Mouse (Mus musculus): Measurements from ENCODE around the gene Tubd1. TPM values are rescaled to one million over a fixed set of nuclear protein-coding genes. Genes with fewer than 3 reads are reported as not detected.
A peak's percentile ranks its signal among the peaks of the same experiment; 100 is the strongest.

Tubd1 gene
- polyA plus RNA-seq, 1 experiment from 2014 or later, result 8.4 TPM

DNA sequence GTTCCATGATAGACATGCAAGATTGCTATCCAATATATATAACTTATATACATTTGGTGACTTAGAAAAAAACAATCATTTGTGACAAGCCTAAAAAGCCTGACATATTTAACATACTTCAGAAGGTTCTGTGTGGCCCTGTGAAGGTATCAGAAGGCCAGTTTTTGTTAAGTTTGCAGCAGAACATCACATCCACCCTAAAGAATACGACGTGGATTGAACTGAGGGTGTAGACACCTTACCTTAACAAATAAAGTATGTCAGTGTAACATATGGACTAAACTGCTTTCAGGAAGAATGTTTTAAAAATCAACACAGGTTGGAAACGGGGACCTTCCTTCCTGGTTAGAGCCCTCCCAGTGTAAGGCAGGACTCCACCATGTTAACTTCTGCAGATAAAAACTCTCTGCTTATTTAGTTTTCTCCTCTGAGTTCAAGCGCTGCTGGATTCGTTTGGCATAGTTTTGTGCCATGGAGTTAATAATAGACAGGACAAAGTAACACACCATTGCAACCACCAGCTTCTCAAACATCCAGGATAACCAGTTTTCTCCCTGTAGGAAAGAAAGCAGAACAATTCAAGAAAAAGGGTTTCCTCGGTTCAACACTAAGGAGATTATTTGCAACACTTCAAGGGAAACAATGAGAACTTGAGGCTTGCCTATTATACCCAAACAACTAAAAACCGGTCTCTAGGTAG is 40.3 kb downstream of the Tubd1 start:
- Histone ChIP-seq H3K27ac (peak overlapping the region; percentile 70), H3K4me2 (ENCODE audit: low read length) (peak overlapping the region; percentile 50), H3K4me3 (replicated peaks; ENCODE audit: low read depth, low read length) (peak overlapping the region; percentile 36), H3K4me1 (replicated peaks; ENCODE audit: insufficient read depth, low read length) (peaks cover 10% of the 10 kb centered on the region; the same call in 1 of the 2 replicates), H3K27me3 (ENCODE audit: insufficient read depth, low read length) (no peaks in the 10 kb centered on the region), H3K36me3 (ENCODE audit: insufficient read depth, low read length) (no peaks in the 10 kb centered on the region), H3K9ac (ENCODE audit: low read depth, low read length) (peak overlapping the region; percentile 46), H3K9me3 (replicated peaks; ENCODE audit: low read length) (no peaks in the 10 kb centered on the region)
- 66% methylated on average over 7 of the region's 7 CpGs for WGBS
- no peak for TF ChIP-seq CTCF (IDR thresholded peaks at IDR 0.05; ENCODE audit: low read depth)
- DNase-seq (ENCODE audit: low spot score) (no peak), ATAC-seq (replicated peaks; ENCODE audit: low FRiP score, low read depth) (no peak)

DNA sequence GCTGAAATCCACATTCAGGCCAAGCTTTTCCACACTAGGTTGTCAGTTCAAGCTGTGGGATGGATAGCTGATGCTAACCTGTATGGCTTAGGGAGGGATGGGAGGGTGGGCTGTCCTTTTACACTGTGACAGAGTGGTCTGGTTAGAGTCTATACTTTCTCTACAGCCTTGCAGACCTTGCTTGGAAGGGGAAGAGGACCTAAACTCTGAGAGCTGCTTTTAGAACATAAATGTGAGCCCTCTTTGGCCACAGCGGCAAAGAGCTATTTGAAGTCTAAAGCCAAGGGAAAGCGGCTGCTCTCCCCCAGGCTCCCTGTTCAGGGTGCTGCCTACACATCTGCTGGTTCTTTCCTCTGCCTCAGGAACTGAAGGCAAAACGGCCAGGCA is 40.8 kb downstream of the Tubd1 start:
- no peak for TF ChIP-seq CTCF (IDR thresholded peaks at IDR 0.05; ENCODE audit: low read depth)
- peak overlapping the region; percentile 36 for H3K4me3 ChIP-seq (replicated peaks; ENCODE audit: low read depth, low read length)
- no peak for ATAC-seq (replicated peaks; ENCODE audit: low FRiP score, low read depth)
- H3K4me1 ChIP-seq (replicated peaks; ENCODE audit: insufficient read depth, low read length), result 0 out of 2 replicates have a peak, but pooled peaks cover 5% of the 10 kb centered on the region
- H3K9me3 ChIP-seq (replicated peaks; ENCODE audit: low read length), result no peaks in the 10 kb centered on the region
- DNase-seq (ENCODE audit: low spot score), result no peak
- H3K27ac ChIP-seq, result peak overlapping the region; percentile 70
- peak overlapping the region; percentile 46 for H3K9ac ChIP-seq (ENCODE audit: low read depth, low read length)
- H3K36me3 ChIP-seq (ENCODE audit: insufficient read depth, low read length), result no peaks in the 10 kb centered on the region
- no peaks in the 10 kb centered on the region for H3K27me3 ChIP-seq (ENCODE audit: insufficient read depth, low read length)
- 31% methylated on average over 3 of the region's 3 CpGs for WGBS
- H3K4me2 ChIP-seq (ENCODE audit: low read length), result peak overlapping the region; percentile 50

DNA sequence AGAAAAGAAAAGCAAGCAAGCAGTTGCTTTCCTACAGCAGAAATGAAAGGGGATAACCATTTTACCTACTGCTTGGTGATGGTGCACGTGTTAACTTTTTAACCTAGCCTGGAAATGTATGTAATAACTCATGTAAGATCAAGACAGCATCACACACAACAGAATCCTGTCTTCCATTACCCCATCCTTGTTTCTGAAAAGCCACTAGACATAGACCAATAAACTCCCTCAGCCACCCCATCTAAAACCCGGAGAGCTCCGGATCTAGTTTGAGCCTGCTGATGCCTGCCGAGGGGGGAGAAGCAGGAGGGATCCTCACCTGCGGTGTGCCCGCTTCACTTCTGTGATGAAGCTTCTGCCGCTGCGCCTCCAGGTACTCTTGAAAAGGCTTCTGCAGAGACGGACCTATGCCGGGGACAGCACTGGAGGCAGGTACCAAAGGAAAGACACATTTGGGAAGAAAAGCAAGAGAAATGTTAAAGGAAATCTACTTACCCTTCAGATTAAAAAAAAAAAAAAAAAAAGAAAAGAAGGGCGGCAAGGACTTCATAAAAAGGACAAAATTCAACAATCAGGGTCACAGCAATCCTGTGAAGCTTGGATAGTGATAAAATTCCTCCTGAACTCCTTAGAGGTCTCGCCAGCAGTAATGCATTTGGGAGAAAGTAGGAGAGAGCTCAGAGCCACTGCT is 41.5 kb downstream of the Tubd1 start:
- H3K4me3 ChIP-seq (replicated peaks; ENCODE audit: low read depth, low read length), result peak overlapping the region; percentile 36
- no peaks in the 10 kb centered on the region for H3K27me3 ChIP-seq (ENCODE audit: insufficient read depth, low read length)
- ATAC-seq (replicated peaks; ENCODE audit: low FRiP score, low read depth) (no peak), DNase-seq (ENCODE audit: low spot score) (peak; percentile 34)
- no peaks in the 10 kb centered on the region for H3K9me3 ChIP-seq (replicated peaks; ENCODE audit: low read length)
- H3K27ac ChIP-seq, result peak overlapping the region; percentile 75
- 11% methylated on average over 12 of the region's 12 CpGs for WGBS
- no peak for TF ChIP-seq CTCF (IDR thresholded peaks at IDR 0.05; ENCODE audit: low read depth)
- peak overlapping the region; percentile 50 for H3K4me2 ChIP-seq (ENCODE audit: low read length)
- H3K4me1 ChIP-seq (replicated peaks; ENCODE audit: insufficient read depth, low read length), result no peaks in the 10 kb centered on the region
- peak overlapping the region; percentile 62 for H3K9ac ChIP-seq (ENCODE audit: low read depth, low read length)
- H3K36me3 ChIP-seq (ENCODE audit: insufficient read depth, low read length), result no peaks in the 10 kb centered on the region

DNA sequence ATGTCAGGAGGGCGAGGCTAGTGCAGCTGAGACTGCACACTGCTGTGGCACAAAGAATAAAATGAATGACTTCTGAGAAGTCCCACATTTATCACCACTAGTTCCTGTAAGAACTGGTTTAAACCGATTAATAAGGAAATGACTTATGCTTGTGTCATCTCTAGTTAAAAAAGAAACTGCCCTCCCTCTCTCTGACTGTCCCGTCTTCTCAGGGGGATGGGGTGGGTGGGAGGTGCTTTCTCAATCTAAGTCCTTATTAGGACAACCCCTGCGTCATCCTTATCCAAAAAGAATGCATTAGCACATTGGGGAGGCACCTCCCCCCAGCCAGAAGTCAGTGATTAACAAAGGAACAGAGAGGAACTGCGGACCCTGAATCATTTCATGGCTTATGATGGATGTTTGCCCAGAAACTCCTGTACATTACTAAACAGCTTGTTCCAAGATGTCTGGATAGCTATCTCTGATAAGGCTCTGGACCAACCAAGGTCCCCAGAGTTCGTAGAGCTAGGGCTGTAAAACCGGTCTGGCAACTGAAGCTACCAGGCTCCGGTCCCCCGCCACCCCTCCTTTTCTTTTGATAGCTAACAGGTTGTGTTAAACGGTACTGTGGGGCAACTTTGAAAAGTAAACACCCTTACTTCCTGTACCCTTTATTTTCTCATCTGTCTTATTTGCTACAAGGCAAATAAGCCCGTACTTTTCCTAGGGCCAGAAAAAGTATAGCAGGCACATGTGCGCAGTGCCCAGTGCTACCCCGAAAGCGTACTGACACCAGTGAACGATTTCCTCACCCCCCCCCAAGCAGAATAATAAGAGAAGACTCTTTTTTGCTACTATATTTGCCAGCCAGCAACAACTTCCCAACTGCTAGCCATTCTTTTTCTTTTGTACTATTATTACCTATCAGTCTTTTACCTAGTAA is 42.3 kb downstream of the Tubd1 start:
- Histone ChIP-seq H3K9ac (ENCODE audit: low read depth, low read length) (peak overlapping the region; percentile 62), H3K4me1 (replicated peaks; ENCODE audit: insufficient read depth, low read length) (no peaks in the 10 kb centered on the region), H3K4me3 (replicated peaks; ENCODE audit: low read depth, low read length) (peak overlapping the region; percentile 36), H3K36me3 (ENCODE audit: insufficient read depth, low read length) (no peaks in the 10 kb centered on the region), H3K4me2 (ENCODE audit: low read length) (peak overlapping the region; percentile 50), H3K27ac (peak overlapping the region; percentile 75), H3K27me3 (ENCODE audit: insufficient read depth, low read length) (no peaks in the 10 kb centered on the region), H3K9me3 (replicated peaks; ENCODE audit: low read length) (no peaks in the 10 kb centered on the region)
- peak; percentile 91 for ATAC-seq (replicated peaks; ENCODE audit: low FRiP score, low read depth)
- 4% methylated on average over 15 of the region's 15 CpGs for WGBS
- peak; percentile 91 for DNase-seq (ENCODE audit: low spot score)
- no peak for TF ChIP-seq CTCF (IDR thresholded peaks at IDR 0.05; ENCODE audit: low read depth)

DNA sequence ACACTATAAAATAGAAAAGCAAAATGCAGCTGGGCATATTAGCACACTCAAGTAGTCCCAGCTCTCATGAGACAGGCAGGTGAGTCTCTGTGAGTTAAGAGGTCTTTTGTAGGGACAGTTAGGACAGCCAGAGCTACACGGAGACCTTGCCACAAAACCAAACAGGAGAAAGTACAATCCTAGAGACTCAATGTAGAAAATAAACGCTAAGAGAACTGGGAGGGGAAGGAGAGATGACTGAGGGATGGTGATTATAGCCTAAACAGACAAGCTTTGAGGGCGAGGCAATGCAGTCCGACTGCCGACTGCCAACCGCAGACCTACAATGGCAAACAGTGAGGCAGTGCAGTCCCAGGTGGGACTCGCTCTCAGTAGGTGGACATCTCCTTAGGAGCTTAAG is 43.0 kb downstream of the Tubd1 start:
- H3K27ac ChIP-seq, result peak overlapping the region; percentile 75
- H3K4me3 ChIP-seq (replicated peaks; ENCODE audit: low read depth, low read length), result no peak overlapping the region
- TF ChIP-seq CTCF (IDR thresholded peaks at IDR 0.05; ENCODE audit: low read depth), result no peak
- H3K9ac ChIP-seq (ENCODE audit: low read depth, low read length), result no peak overlapping the region
- no peaks in the 10 kb centered on the region for H3K27me3 ChIP-seq (ENCODE audit: insufficient read depth, low read length)
- H3K4me1 ChIP-seq (replicated peaks; ENCODE audit: insufficient read depth, low read length), result peaks cover 3% of the 10 kb centered on the region; the same call in 1 of the 2 replicates
- DNase-seq (ENCODE audit: low spot score), result no peak
- peak overlapping the region; percentile 50 for H3K4me2 ChIP-seq (ENCODE audit: low read length)
- no peaks in the 10 kb centered on the region for H3K36me3 ChIP-seq (ENCODE audit: insufficient read depth, low read length)
- no peaks in the 10 kb centered on the region for H3K9me3 ChIP-seq (replicated peaks; ENCODE audit: low read length)
- ATAC-seq (replicated peaks; ENCODE audit: low FRiP score, low read depth), result no peak
- WGBS, result 49% methylated on average over 7 of the region's 7 CpGs
